Mouse (Mus musculus) macrophage (primary cell): ENCODE data around the gene Ocrl. TPM values are rescaled to one million over a fixed set of nuclear protein-coding genes. Genes with fewer than 3 reads are reported as not detected.

Experiments used
- H3K27ac ChIP-seq: fragments of 350-480 bp; formaldehyde crosslinking; 2 replicates; pipeline ENCODE4 v1.9.0; 2021
- H3K36me3 ChIP-seq: fragments of 350-480 bp; formaldehyde crosslinking; 2 replicates; pipeline ENCODE4 v1.9.0; 2021; ENCODE audit errors: inconsistent target
- H3K4me3 ChIP-seq: fragments of 350-480 bp; formaldehyde crosslinking; 2 replicates; pipeline ENCODE4 v1.9.0; 2021; ENCODE audit errors: inconsistent target
- H3K79me2 ChIP-seq: fragments of 350-480 bp; formaldehyde crosslinking; 2 replicates; pipeline ENCODE4 v1.9.0; 2021; ENCODE audit errors: inconsistent target
- WGBS: methylation state at CpG from one replicate; pipeline ENCODE4 v1.1.7; 2026; ENCODE audit warnings: inconsistent platforms; ENCODE audit not compliant: missing documents; 5-methylcytosine and 5-hydroxymethylcytosine counted together
- polyA plus RNA-seq: library from polyadenylated mRNA; stranded (reverse); fragments of 250-400 nt; gene quantifications from 3 replicates; pipeline ENCODE4 v1.2.4, GENCODE M21; 2018; ENCODE audit warnings: inconsistent platforms

Gene Ocrl
- polyA plus RNA-seq, 1 experiment from 2014 or later, result 21.6 TPM

- Histone ChIP-seq H3K79me2 (no peaks in the 10 kb centered on the region), H3K36me3 (peaks cover 13% of the 10 kb centered on the region; the same call in 1 of the 2 replicates), H3K27ac (no peak overlapping the region), H3K4me3 (no peak overlapping the region)
- WGBS, result 87% methylated on average over 5 of the region's 5 CpGs
These were observed 24.7 kb downstream of the Ocrl start for GRCm38 (mm10) chrX:47936885-47937284.

GRCm38 (mm10) chrX:47937740-47938139 is 25.6 kb downstream of the Ocrl start:
- Histone ChIP-seq H3K4me3 (no peak overlapping the region), H3K36me3 (peaks cover 13% of the 10 kb centered on the region; the same call in 1 of the 2 replicates), H3K79me2 (no peaks in the 10 kb centered on the region), H3K27ac (no peak overlapping the region)
- 86% methylated on average over 2 of the region's 2 CpGs for WGBS

GRCm38 (mm10) chrX:47949729-47950128 is 37.5 kb downstream of the Ocrl start:
- 0 out of 2 replicates have a peak, but pooled peaks cover 3% of the 10 kb centered on the region for H3K36me3 ChIP-seq

GRCm38 (mm10) chrX:47962579-47962978 is 50.4 kb downstream of the Ocrl start:
- H3K36me3 ChIP-seq, result peaks cover 10% of the 10 kb centered on the region; the same call in 1 of the 2 replicates

More at GRCm38 (mm10) chrX:47949729-47950128, 37.5 kb downstream of the Ocrl start:
- H3K27ac ChIP-seq, result no peak overlapping the region
- H3K79me2 ChIP-seq, result no peaks in the 10 kb centered on the region
- WGBS, result 88% methylated on average over 3 of the region's 3 CpGs
- H3K4me3 ChIP-seq, result no peak overlapping the region

GRCm38 (mm10) chrX:47970371-47970770 is 58.2 kb downstream of the Ocrl start:
- H3K79me2 ChIP-seq, result no peaks in the 10 kb centered on the region
- no peak overlapping the region for H3K4me3 ChIP-seq
- H3K36me3 ChIP-seq, result no peaks in the 10 kb centered on the region
- WGBS, result 91% methylated on average over 4 of the region's 4 CpGs
- no peak overlapping the region for H3K27ac ChIP-seq

More at GRCm38 (mm10) chrX:47962579-47962978, 50.4 kb downstream of the Ocrl start:
- 92% methylated on average over 3 of the region's 3 CpGs for WGBS
- Histone ChIP-seq H3K4me3 (no peak overlapping the region), H3K27ac (no peak overlapping the region), H3K79me2 (no peaks in the 10 kb centered on the region)

- Histone ChIP-seq H3K36me3 (no peaks in the 10 kb centered on the region), H3K27ac (no peak overlapping the region), H3K4me3 (no peak overlapping the region), H3K79me2 (no peaks in the 10 kb centered on the region)
- 92% methylated on average over 3 of the region's 3 CpGs for WGBS
These were observed 58.7 kb downstream of the Ocrl start for GRCm38 (mm10) chrX:47970864-47971263.

- Histone ChIP-seq H3K36me3 (no peaks in the 10 kb centered on the region), H3K27ac (no peak overlapping the region), H3K4me3 (no peak overlapping the region), H3K79me2 (no peaks in the 10 kb centered on the region)
- 87% methylated on average over 9 of the region's 10 CpGs for WGBS
These were observed 59.4 kb downstream of the Ocrl start for GRCm38 (mm10) chrX:47971366-47972128.

- Histone ChIP-seq H3K36me3 (no peaks in the 10 kb centered on the region), H3K27ac (peak overlapping the region; percentile 41), H3K4me3 (no peak overlapping the region), H3K79me2 (no peaks in the 10 kb centered on the region)
- WGBS, result 33% methylated on average over 4 of the region's 4 CpGs
These were observed 64.4 kb downstream of the Ocrl start for GRCm38 (mm10) chrX:47976551-47976950.

- H3K27ac ChIP-seq, result peak overlapping the region; percentile 8; the same call in 1 of the 2 replicates
- no peaks in the 10 kb centered on the region for H3K79me2 ChIP-seq
- no peaks in the 10 kb centered on the region for H3K36me3 ChIP-seq
- 95% methylated on average over 5 of the region's 5 CpGs for WGBS
- no peak overlapping the region for H3K4me3 ChIP-seq
These were observed 64.9 kb downstream of the Ocrl start for GRCm38 (mm10) chrX:47977078-47977477.

- WGBS, result 15% methylated on average over 15 of the region's 19 CpGs
- Histone ChIP-seq H3K4me3 (no peak overlapping the region), H3K79me2 (no peaks in the 10 kb centered on the region), H3K27ac (no peak overlapping the region), H3K36me3 (no peaks in the 10 kb centered on the region)
These were observed 72.9 kb downstream of the Ocrl start for GRCm38 (mm10) chrX:47985000-47985619.

GRCm38 (mm10) chrX:47988024-47988423 is 75.8 kb downstream of the Ocrl start:
- 66% methylated on average over 8 of the region's 8 CpGs for WGBS
- H3K27ac ChIP-seq, result no peak overlapping the region
- H3K4me3 ChIP-seq, result no peak overlapping the region
- H3K79me2 ChIP-seq, result no peaks in the 10 kb centered on the region
- H3K36me3 ChIP-seq, result no peaks in the 10 kb centered on the region

GRCm38 (mm10) chrX:47992606-47993005 is 80.4 kb downstream of the Ocrl start:
- Histone ChIP-seq H3K27ac (no peak overlapping the region), H3K4me3 (no peak overlapping the region), H3K79me2 (no peaks in the 10 kb centered on the region), H3K36me3 (no peaks in the 10 kb centered on the region)
- 10% methylated on average over 7 of the region's 8 CpGs for WGBS

GRCm38 (mm10) chrX:47998412-47998811 is 86.2 kb downstream of the Ocrl start:
- Histone ChIP-seq H3K27ac (no peak overlapping the region), H3K4me3 (no peak overlapping the region), H3K36me3 (no peaks in the 10 kb centered on the region), H3K79me2 (no peaks in the 10 kb centered on the region)
- 60% methylated on average over 8 of the region's 8 CpGs for WGBS

- WGBS, result 78% methylated on average over 6 of the region's 7 CpGs
- no peaks in the 10 kb centered on the region for H3K36me3 ChIP-seq
- H3K4me3 ChIP-seq, result no peak overlapping the region
- H3K27ac ChIP-seq, result no peak overlapping the region
- no peaks in the 10 kb centered on the region for H3K79me2 ChIP-seq
These were observed 89.0 kb downstream of the Ocrl start for GRCm38 (mm10) chrX:48001151-48001550.

- no CpG with 5 or more reads among the region's 1 CpGs for WGBS
These were observed 92.6 kb downstream of the Ocrl start for GRCm38 (mm10) chrX:48004786-48005185.

More at GRCm38 (mm10) chrX:48004786-48005185, 92.6 kb downstream of the Ocrl start:
- Histone ChIP-seq H3K27ac (no peak overlapping the region), H3K4me3 (no peak overlapping the region), H3K36me3 (no peaks in the 10 kb centered on the region), H3K79me2 (no peaks in the 10 kb centered on the region)
